Mouse (Mus musculus): ENCODE data around the gene Vamp2. TPM values are rescaled to one million over a fixed set of nuclear protein-coding genes. Genes with fewer than 3 reads are reported as not detected.

The Vamp2 gene
- 95.9 and 98.4 TPM in 2 replicates for polyA plus RNA-seq (2014; fragmentation: Nextera tagmentation; extraction: Ambion mirVana)

DNA sequence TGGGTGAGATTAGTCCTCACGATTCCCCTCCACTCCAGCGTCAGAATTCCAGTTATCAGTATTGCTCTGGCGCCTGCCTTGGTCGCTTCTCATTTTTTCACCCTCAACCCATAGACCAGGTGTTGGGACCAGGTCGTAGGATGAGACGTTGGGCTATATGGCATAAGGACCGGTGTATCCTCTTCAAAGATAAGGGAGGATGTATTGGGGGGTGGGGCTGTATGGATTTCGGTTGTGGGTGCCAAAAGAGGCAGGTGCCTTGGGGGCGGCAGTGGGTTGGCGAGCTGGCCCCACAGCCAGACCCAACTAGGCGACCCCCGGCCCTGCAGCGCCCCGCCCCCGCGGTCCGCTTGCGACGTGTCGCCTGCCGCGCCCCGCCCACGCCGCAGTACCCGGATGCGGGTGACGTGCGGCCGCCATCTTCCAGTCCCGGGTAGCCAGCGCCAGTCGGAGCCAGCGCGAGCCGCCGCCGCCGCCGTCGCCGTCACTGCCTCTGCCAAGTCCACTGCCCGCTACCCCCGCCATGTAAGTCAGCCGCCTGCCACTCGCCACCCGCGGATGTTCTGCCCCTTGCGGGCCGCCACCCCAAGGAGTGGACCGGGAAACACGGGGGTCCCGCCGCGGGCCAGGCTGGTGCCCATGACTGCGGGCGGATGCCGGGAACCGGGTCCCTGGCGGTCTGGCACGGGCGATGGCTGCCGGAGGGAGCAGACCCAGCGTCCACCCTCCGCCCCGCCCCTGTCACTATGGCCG lies at the start of gene Vamp2:
Vamp2 (plus strand) TSS at position 388 of the 753 bp plus-strand sequence.
- Histone ChIP-seq H3K27me3 (ENCODE audit: control insufficient read depth, insufficient read depth, low read length) (no peaks in the 10 kb centered on the region), H3K4me1 (replicated peaks; ENCODE audit: control insufficient read depth, insufficient read depth, low read length) (peaks cover 10% of the 10 kb centered on the region; the same call in 1 of the 2 replicates), H3K4me3 (ENCODE audit: low read depth, low read length) (peak within 1 kb of the TSS; percentile 98), H3K27ac (ENCODE audit: low read depth, low read length) (peak within 1 kb of the TSS; percentile 82), H3K9ac (ENCODE audit: low read length) (peak within 1 kb of the TSS; percentile 98), H3K4me2 (ENCODE audit: low read depth, low read length, severe bottlenecking) (peak within 1 kb of the TSS; percentile 93), H3K36me3 (ENCODE audit: control insufficient read depth, insufficient read depth, low read length) (no peaks in the 10 kb centered on the region; the same call in 1 of the 2 replicates), H3K9me3 (ENCODE audit: control insufficient read depth, low read length) (no peaks in the 10 kb centered on the region)
- peak; percentile 96 for DNase-seq (ENCODE audit: low spot score)
- 1% methylated on average over 64 of the region's 67 CpGs for WGBS
- ATAC-seq (replicated peaks; ENCODE audit: low FRiP score) = peak; percentile 83

DNA sequence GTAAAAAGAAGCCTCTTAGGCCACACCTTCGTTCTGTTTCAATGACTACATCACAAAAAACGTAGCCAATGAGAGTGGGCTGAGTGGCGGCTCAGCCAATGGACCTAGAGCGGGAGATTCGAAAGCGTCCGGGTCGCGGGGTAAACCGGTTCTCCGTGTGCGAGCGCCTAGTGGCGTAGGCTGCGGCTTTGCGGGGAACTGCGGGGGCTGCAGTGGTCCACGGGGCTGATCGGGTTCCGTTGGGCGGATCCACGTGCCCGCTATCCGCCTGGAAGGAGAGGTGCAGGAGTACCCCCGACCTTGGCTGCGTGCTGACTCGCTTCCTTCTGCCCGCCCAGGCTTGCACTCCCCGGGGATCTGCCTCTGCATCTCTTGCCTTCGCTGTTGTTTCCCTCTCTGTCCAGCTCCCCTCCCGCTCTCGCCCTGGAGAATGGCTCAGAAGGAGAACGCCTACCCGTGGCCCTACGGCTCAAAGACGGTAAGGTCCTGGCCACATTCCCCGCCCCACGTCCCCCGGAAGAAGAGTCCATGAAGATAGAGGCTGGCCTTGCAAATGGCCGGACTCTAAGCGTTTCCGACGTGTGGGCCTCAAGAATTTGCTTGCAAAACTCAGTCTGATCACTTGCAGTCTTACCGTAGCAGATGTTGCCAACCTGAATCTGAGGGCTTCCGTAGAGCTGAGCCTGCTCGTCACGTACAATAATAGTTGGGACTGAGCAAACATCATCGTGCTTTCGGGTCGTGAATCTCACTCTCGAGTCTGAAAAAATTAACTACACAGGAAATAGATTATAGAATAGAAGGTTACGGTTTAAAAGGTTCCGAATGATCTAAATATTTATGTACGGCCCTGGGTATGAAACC lies 42.5 kb upstream of the Vamp2 start, which contains the start of gene Aurkb:
Aurkb (plus strand) TSS at position 117 of the 864 bp plus-strand sequence.
- peak within 1 kb of the TSS; percentile 92 for H3K27ac ChIP-seq (ENCODE audit: low read depth, low read length)
- DNase-seq (ENCODE audit: low spot score) (peak; percentile 93), ATAC-seq (replicated peaks; ENCODE audit: low FRiP score) (peak; percentile 75)
- peak within 1 kb of the TSS; percentile 66 for H3K4me2 ChIP-seq (ENCODE audit: low read depth, low read length, severe bottlenecking)
- H3K27me3 ChIP-seq (ENCODE audit: control insufficient read depth, insufficient read depth, low read length) = no peaks in the 10 kb centered on the region
- H3K9me3 ChIP-seq (ENCODE audit: control insufficient read depth, low read length) = no peaks in the 10 kb centered on the region
- peak within 1 kb of the TSS; percentile 93 for H3K9ac ChIP-seq (ENCODE audit: low read length)
- peaks cover 3% of the 10 kb centered on the region for H3K4me1 ChIP-seq (replicated peaks; ENCODE audit: control insufficient read depth, insufficient read depth, low read length)
- peaks cover 6% of the 10 kb centered on the region; the same call in 1 of the 2 replicates for H3K36me3 ChIP-seq (ENCODE audit: control insufficient read depth, insufficient read depth, low read length)
- WGBS = under 1% methylated on average over 50 of the region's 54 CpGs
- peak within 1 kb of the TSS; percentile 85 for H3K4me3 ChIP-seq (ENCODE audit: low read depth, low read length)

DNA sequence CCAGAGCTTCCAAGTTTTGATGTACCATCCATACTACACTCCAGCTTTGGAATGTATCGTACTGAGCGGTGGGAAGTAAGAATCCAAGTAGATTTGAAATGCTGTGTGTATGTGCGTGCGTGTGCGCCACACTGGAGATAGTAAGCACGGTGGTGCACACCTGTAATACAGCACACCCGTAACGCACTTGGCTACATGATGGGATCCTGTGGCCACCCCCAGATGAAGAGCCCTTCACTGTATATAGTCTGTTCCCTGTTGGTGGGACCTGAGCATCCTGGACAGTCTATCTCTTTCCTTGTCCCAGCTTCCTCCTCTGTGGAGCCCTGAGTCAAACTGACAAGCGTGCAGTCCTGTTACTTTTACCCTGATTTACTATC lies 41.9 kb upstream of the Vamp2 start:
- Histone ChIP-seq H3K36me3 (ENCODE audit: control insufficient read depth, insufficient read depth, low read length) (peaks cover 6% of the 10 kb centered on the region; the same call in 1 of the 2 replicates), H3K4me1 (replicated peaks; ENCODE audit: control insufficient read depth, insufficient read depth, low read length) (peaks cover 3% of the 10 kb centered on the region), H3K27ac (ENCODE audit: low read depth, low read length) (no peak overlapping the region), H3K27me3 (ENCODE audit: control insufficient read depth, insufficient read depth, low read length) (no peaks in the 10 kb centered on the region), H3K9ac (ENCODE audit: low read length) (peak overlapping the region; percentile 93), H3K9me3 (ENCODE audit: control insufficient read depth, low read length) (no peaks in the 10 kb centered on the region), H3K4me2 (ENCODE audit: low read depth, low read length, severe bottlenecking) (peak overlapping the region; percentile 66), H3K4me3 (ENCODE audit: low read depth, low read length) (peak overlapping the region; percentile 85)
- ATAC-seq (replicated peaks; ENCODE audit: low FRiP score) = no peak
- no peak for DNase-seq (ENCODE audit: low spot score)
- 20% methylated on average over 9 of the region's 9 CpGs for WGBS

DNA sequence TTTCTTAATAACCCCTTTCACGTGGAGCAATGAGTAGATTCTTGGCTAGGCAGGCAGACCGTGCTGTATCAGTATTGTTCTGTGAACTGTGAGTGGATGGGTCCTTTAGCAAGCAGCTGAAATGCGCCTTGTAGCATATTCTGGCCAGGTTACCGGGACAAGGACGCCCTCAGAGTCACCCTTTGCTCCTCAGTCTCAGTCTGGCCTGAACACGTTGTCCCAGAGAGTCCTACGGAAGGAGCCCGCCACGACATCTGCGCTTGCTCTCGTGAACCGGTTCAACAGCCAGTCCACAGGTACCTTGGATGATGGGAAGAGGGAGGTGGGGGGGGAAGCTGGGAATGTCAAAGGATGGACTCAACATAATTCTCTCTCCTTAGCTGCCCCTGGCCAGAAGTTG lies 40.7 kb upstream of the Vamp2 start:
- ATAC-seq (replicated peaks; ENCODE audit: low FRiP score) = no peak
- H3K27me3 ChIP-seq (ENCODE audit: control insufficient read depth, insufficient read depth, low read length) = no peaks in the 10 kb centered on the region
- WGBS = 93% methylated on average over 12 of the region's 12 CpGs
- peaks cover 3% of the 10 kb centered on the region for H3K4me1 ChIP-seq (replicated peaks; ENCODE audit: control insufficient read depth, insufficient read depth, low read length)
- H3K9me3 ChIP-seq (ENCODE audit: control insufficient read depth, low read length) = no peaks in the 10 kb centered on the region
- H3K4me3 ChIP-seq (ENCODE audit: low read depth, low read length) = peak overlapping the region; percentile 85; the same call in 1 of the 2 replicates
- peaks cover 6% of the 10 kb centered on the region; the same call in 1 of the 2 replicates for H3K36me3 ChIP-seq (ENCODE audit: control insufficient read depth, insufficient read depth, low read length)
- H3K27ac ChIP-seq (ENCODE audit: low read depth, low read length) = no peak overlapping the region
- DNase-seq (ENCODE audit: low spot score) = no peak
- H3K9ac ChIP-seq (ENCODE audit: low read length) = 0 out of 2 replicates have a peak overlapping the region, but pooled peaks have one; percentile 0
- peak overlapping the region; percentile 24; the same call in 1 of the 2 replicates for H3K4me2 ChIP-seq (ENCODE audit: low read depth, low read length, severe bottlenecking)

DNA sequence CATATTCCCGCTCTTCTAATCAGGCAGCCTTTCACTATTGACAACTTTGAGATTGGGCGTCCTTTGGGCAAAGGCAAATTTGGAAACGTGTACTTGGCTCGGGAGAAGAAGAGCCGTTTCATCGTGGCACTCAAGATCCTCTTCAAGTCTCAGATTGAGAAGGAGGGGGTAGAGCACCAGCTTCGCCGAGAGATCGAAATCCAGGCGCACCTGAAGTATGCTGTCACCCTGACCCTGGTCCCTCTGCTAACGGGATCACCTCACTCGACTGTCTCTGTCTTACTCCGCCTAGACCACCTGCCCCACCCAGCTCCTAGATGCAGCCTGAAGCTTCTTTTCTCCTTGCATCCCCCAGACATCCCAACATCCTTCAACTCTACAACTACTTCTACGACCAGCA lies 40.1 kb upstream of the Vamp2 start:
- ATAC-seq (replicated peaks; ENCODE audit: low FRiP score) (no peak), DNase-seq (ENCODE audit: low spot score) (no peak)
- Histone ChIP-seq H3K27me3 (ENCODE audit: control insufficient read depth, insufficient read depth, low read length) (no peaks in the 10 kb centered on the region), H3K9me3 (ENCODE audit: control insufficient read depth, low read length) (no peaks in the 10 kb centered on the region), H3K36me3 (ENCODE audit: control insufficient read depth, insufficient read depth, low read length) (peaks cover 6% of the 10 kb centered on the region; the same call in 1 of the 2 replicates), H3K4me2 (ENCODE audit: low read depth, low read length, severe bottlenecking) (no peak overlapping the region), H3K27ac (ENCODE audit: low read depth, low read length) (no peak overlapping the region), H3K4me1 (replicated peaks; ENCODE audit: control insufficient read depth, insufficient read depth, low read length) (peaks cover 3% of the 10 kb centered on the region), H3K4me3 (ENCODE audit: low read depth, low read length) (no peak overlapping the region), H3K9ac (ENCODE audit: low read length) (no peak overlapping the region)
- WGBS = 94% methylated on average over 14 of the region's 14 CpGs

DNA sequence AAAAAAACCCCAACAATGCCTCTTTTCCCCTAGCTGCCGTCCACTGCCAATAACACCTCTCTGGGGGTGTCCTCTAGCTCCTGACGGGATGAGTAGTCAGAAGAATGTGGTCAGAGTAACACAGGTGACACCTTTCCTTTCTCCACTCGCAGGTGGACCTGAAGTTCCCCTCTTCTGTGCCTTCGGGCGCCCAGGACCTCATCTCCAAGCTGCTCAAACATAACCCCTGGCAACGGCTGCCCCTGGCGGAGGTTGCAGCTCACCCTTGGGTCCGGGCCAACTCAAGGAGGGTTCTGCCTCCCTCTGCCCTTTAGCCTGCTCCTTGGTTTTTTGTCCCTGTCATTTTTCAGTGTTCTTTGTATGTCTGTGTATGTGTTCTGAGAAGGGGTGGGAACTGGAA lies 37.5 kb upstream of the Vamp2 start:
- H3K9me3 ChIP-seq (ENCODE audit: control insufficient read depth, low read length) = no peaks in the 10 kb centered on the region
- 83% methylated on average over 8 of the region's 8 CpGs for WGBS
- H3K4me3 ChIP-seq (ENCODE audit: low read depth, low read length) = no peak overlapping the region
- H3K27ac ChIP-seq (ENCODE audit: low read depth, low read length) = no peak overlapping the region
- H3K4me2 ChIP-seq (ENCODE audit: low read depth, low read length, severe bottlenecking) = no peak overlapping the region
- H3K4me1 ChIP-seq (replicated peaks; ENCODE audit: control insufficient read depth, insufficient read depth, low read length) = peaks cover 3% of the 10 kb centered on the region
- H3K27me3 ChIP-seq (ENCODE audit: control insufficient read depth, insufficient read depth, low read length) = no peaks in the 10 kb centered on the region
- H3K36me3 ChIP-seq (ENCODE audit: control insufficient read depth, insufficient read depth, low read length) = peaks cover 6% of the 10 kb centered on the region; the same call in 1 of the 2 replicates
- no peak for DNase-seq (ENCODE audit: low spot score)
- no peak overlapping the region for H3K9ac ChIP-seq (ENCODE audit: low read length)
- ATAC-seq (replicated peaks; ENCODE audit: low FRiP score) = no peak

DNA sequence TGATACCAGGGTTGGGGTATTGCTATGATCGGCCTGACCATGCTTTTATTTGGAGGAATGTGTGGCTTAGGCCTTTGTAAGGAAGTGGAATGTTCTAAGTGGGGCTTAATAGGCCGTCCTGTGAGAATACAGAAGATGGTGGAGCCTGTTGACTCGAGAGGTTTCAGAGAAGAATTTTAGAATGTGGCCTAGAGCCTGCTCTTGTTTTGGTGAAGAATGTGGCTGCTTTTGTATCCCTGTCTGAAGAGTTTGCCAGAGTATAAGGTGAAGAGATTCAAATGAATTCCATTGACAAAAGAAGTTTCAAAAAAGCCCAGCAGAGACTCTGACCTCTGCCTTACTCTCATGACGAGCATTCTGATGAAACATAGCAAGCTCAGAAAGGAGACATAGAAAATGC lies 36.5 kb upstream of the Vamp2 start:
- H3K36me3 ChIP-seq (ENCODE audit: control insufficient read depth, insufficient read depth, low read length) = peaks cover 6% of the 10 kb centered on the region; the same call in 1 of the 2 replicates
- peaks cover 2% of the 10 kb centered on the region for H3K4me1 ChIP-seq (replicated peaks; ENCODE audit: control insufficient read depth, insufficient read depth, low read length)
- DNase-seq (ENCODE audit: low spot score) (no peak), ATAC-seq (replicated peaks; ENCODE audit: low FRiP score) (no peak)
- 70% methylated on average over 4 of the region's 4 CpGs for WGBS
- H3K9ac ChIP-seq (ENCODE audit: low read length) = no peak overlapping the region
- H3K4me2 ChIP-seq (ENCODE audit: low read depth, low read length, severe bottlenecking) = no peak overlapping the region
- H3K27me3 ChIP-seq (ENCODE audit: control insufficient read depth, insufficient read depth, low read length) = no peaks in the 10 kb centered on the region
- H3K9me3 ChIP-seq (ENCODE audit: control insufficient read depth, low read length) = no peaks in the 10 kb centered on the region
- H3K27ac ChIP-seq (ENCODE audit: low read depth, low read length) = no peak overlapping the region
- H3K4me3 ChIP-seq (ENCODE audit: low read depth, low read length) = no peak overlapping the region

DNA sequence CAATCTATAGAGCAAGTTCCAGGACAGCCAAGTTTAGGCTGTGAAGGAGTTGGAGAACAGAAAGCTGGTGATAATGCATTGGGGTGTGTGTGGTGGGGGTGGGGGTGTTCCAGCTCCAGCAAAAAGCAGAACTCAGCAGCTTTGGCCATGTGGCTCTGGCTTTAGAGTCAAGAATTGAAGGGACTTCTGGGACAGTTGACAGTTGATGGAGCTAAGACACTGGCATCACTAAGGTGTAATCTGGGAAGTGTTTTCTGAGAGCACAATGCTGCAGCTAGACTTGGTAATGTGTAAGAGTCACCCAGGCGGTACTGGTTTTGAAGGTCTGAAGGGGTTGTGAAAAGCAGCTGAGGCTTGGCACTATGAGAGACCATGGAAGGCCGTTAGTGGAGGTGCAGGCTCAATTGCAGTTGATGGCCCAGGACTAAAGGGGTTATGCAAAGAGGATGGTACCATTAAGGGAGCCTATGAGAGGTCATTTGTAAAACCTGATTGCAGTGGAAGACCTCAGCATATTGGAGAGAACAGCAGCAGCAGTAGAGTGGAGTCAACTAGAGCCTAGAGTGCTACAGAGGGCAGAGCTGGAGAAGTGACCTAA lies 35.4 kb upstream of the Vamp2 start:
- ATAC-seq (replicated peaks; ENCODE audit: low FRiP score) = no peak
- H3K36me3 ChIP-seq (ENCODE audit: control insufficient read depth, insufficient read depth, low read length) = peaks cover 6% of the 10 kb centered on the region; the same call in 1 of the 2 replicates
- WGBS = 93% methylated on average over 2 of the region's 2 CpGs

More for the DNA sequence above, 35.4 kb upstream of the Vamp2 start:
- no peak overlapping the region for H3K4me3 ChIP-seq (ENCODE audit: low read depth, low read length)
- no peak overlapping the region for H3K9ac ChIP-seq (ENCODE audit: low read length)
- no peaks in the 10 kb centered on the region for H3K27me3 ChIP-seq (ENCODE audit: control insufficient read depth, insufficient read depth, low read length)
- no peaks in the 10 kb centered on the region; the same call in 1 of the 2 replicates for H3K4me1 ChIP-seq (replicated peaks; ENCODE audit: control insufficient read depth, insufficient read depth, low read length)
- no peaks in the 10 kb centered on the region for H3K9me3 ChIP-seq (ENCODE audit: control insufficient read depth, low read length)
- no peak overlapping the region for H3K4me2 ChIP-seq (ENCODE audit: low read depth, low read length, severe bottlenecking)
- DNase-seq (ENCODE audit: low spot score) = no peak
- H3K27ac ChIP-seq (ENCODE audit: low read depth, low read length) = no peak overlapping the region
